Mouse (Mus musculus) forebrain, embryonic 10.5 days (tissue): ENCODE measurements around the gene Isca2. TPM values are rescaled to one million over a fixed set of nuclear protein-coding genes. Genes with fewer than 3 reads are reported as not detected.

Experiments used
- DNase-seq: peaks from one replicate; pipeline ENCODE4 v3.0.0-alpha.2; 2017; ENCODE audit warnings: low spot score; ENCODE audit errors: extremely low spot score
- H3K27ac ChIP-seq: fragments of 300-500 bp; sonication (generic); 2 replicates; pipeline ENCODE4 v1.5.1; 2016; ENCODE audit warnings: mild to moderate bottlenecking
- H3K27me3 ChIP-seq: fragments of 300-500 bp; sonication (generic); 2 replicates; pipeline ENCODE4 v1.6.1; 2016; ENCODE audit warnings: mild to moderate bottlenecking; ENCODE audit not compliant: poor library complexity, severe bottlenecking
- H3K36me3 ChIP-seq: fragments of 300-500 bp; sonication (generic); replicated peaks from 2 replicates; pipeline ENCODE4 v1.6.1; 2016; ENCODE audit warnings: mild to moderate bottlenecking, moderate library complexity
- H3K4me1 ChIP-seq: fragments of 300-500 bp; sonication (generic); 2 replicates; pipeline ENCODE4 v1.6.1; 2016
- H3K4me3 ChIP-seq: fragments of 300-500 bp; sonication (generic); 2 replicates; pipeline ENCODE4 v1.5.1; 2016; ENCODE audit warnings: mild to moderate bottlenecking, moderate library complexity
- H3K9me3 ChIP-seq: fragments of 300-500 bp; sonication (generic); 2 replicates; pipeline ENCODE4 v1.6.1; 2016; ENCODE audit warnings: mild to moderate bottlenecking, moderate library complexity
- WGBS: fragments of 180-500 bp; shearing (Covaris S2); methylation state at CpG from one replicate; pipeline ENCODE4 v1.1.7; 2016; 5-methylcytosine and 5-hydroxymethylcytosine counted together
- polyA plus RNA-seq: library from polyadenylated mRNA; unstranded; fragments of >200 nt; fragmentation: Nextera tagmentation; extraction: Ambion mirVana; gene quantifications from 2 replicates; pipeline ENCODE4 v1.2.1, GENCODE M21; 2016

The Isca2 gene
- polyA plus RNA-seq, 1 experiment from 2014 or later, result 152 TPM

DNA sequence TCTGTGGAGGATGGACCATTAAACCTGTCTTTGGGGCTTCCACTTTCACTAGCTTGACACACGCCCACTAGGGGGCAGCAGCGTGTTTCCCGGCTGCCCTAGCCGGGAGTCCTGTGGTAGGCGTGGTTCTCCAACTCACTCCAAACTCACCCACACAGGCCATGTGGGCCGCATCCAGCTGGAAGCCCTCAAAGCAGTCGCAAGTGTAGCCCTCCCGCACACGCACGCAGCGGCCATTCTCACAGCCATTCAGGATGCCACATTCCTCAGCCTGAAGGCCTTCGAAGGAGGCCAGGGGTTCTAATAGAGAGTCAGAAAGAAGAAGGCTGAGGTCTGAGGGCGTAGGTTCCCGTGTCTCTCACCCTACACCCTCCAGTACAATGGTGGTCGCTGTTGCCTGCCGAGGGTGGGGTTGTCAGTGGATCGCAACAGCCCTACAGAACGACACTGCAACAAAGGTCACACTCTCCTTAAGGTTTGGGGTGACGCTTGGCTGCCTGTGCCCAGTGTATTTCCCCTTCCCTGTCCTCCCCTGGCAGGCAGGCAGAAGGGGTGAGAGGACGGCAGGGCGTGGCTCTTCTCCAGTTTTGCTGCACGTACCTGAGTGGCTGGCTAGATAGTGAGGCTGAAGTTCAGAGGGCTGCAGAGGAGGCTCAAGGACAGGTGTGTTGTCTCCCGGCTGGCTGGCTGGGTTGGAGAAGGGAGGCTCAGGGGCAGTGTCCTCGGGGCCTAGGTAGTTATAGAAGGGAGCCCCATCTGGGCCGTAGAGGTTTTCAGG lies 11.7 kb downstream of the Isca2 start:
- 36% methylated on average over 25 of the region's 25 CpGs for WGBS
- peak overlapping the region; percentile 37; the same call in 1 of the 2 replicates for H3K27ac ChIP-seq

DNA sequence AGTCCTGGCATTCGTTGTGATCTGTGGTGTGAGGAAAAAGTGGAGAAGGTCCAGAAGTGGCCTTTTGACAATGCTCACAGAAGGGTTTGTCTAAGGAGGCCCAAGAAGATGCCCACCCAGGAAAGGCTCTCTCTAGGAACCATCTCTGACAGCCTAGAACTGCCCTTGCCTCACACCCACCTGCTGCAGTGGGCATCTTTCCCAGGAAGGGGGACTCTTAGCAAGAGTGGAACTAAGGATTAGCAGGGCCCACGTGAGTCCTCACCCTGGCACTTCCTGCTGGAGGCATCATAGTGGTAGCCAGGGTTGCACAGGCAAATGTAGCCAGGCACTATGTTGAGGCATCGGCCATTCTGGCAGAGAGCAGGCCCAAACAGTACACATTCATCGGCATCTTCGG lies 13.0 kb downstream of the Isca2 start:
- H3K4me1 ChIP-seq, result peaks cover 17% of the 10 kb centered on the region
- 67% methylated on average over 5 of the region's 5 CpGs for WGBS
- no peaks in the 10 kb centered on the region for H3K36me3 ChIP-seq
- no peak for DNase-seq
- H3K27me3 ChIP-seq, result peaks cover 16% of the 10 kb centered on the region
- H3K4me3 ChIP-seq, result no peak overlapping the region
- no peak overlapping the region for H3K27ac ChIP-seq
- H3K9me3 ChIP-seq, result no peaks in the 10 kb centered on the region

More for the DNA sequence above, 11.7 kb downstream of the Isca2 start:
- no peaks in the 10 kb centered on the region for H3K9me3 ChIP-seq
- peaks cover 16% of the 10 kb centered on the region for H3K27me3 ChIP-seq
- peaks cover 17% of the 10 kb centered on the region for H3K4me1 ChIP-seq
- no peaks in the 10 kb centered on the region for H3K36me3 ChIP-seq
- H3K4me3 ChIP-seq, result peak overlapping the region; percentile 19; the same call in 1 of the 2 replicates
- peak; percentile 85 for DNase-seq

DNA sequence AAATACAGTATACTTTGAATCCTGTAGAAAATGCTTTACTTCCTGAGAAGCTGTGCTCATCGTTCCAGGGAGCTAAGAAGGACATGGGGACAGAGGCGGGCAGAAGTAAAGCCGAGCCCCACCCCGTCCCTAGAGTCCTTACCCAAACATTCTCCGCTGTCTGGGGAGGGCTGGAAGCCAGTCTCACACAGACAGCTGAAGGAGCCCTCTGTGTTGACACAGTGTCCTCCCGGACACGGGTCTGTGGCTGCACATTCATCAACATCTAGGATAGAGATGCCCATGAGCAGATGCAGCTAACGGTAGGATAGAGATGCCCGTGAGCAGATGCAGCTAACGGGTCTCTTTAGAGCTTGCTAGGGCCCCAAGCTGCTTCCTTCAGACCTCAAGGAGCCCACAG lies 17.8 kb downstream of the Isca2 start:
- H3K27ac ChIP-seq, result no peak overlapping the region
- DNase-seq, result no peak
- WGBS, result 81% methylated on average over 10 of the region's 10 CpGs
- H3K9me3 ChIP-seq, result no peaks in the 10 kb centered on the region
- no peak overlapping the region for H3K4me3 ChIP-seq
- peaks cover 5% of the 10 kb centered on the region for H3K27me3 ChIP-seq
- peaks cover 6% of the 10 kb centered on the region; the same call in 1 of the 2 replicates for H3K4me1 ChIP-seq
- no peaks in the 10 kb centered on the region for H3K36me3 ChIP-seq

DNA sequence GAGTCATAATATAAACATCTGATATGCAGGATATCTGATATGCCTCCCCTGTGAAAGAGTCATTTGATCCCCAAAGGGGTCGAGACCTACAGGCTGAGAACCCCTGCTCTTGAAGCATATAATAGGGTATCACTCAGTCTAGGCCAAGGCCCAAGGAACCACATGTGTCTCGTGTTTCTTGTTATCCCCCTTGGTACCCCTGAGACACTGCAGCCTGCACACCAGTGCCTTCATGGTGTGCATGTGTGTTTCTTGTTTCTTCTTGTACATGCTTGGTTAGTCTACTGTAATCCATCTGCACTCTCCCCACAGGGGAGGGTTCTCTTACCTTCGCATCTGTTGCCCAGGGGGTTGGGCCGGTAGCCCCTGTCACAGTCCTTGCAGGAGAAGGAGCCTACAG lies 19.6 kb downstream of the Isca2 start:
- WGBS, result 86% methylated on average over 4 of the region's 4 CpGs
- no peak overlapping the region for H3K4me3 ChIP-seq
- DNase-seq, result no peak
- H3K36me3 ChIP-seq, result no peaks in the 10 kb centered on the region
- no peaks in the 10 kb centered on the region; the same call in 1 of the 2 replicates for H3K27me3 ChIP-seq
- no peak overlapping the region for H3K27ac ChIP-seq
- no peaks in the 10 kb centered on the region for H3K9me3 ChIP-seq
- no peaks in the 10 kb centered on the region for H3K4me1 ChIP-seq

DNA sequence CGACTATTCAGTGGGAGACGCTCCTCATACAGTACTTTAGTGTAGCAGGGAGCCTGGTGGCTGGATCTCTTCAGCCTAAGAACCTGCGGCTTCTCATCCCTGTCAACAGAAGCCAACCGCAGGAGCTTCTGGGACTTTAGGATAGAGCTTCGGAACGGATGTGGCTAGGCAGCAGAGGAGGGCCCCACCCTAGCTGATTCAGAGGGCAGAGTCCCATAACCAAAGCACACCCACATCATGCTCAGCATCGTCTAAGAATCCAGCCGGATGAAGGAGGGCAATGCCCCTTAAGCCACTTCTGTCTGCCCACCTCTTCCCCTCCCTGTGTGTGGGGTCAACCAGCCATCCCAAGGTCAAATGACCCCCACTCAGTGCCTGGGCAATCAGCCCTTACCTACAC lies 21.6 kb downstream of the Isca2 start:
- Histone ChIP-seq H3K27me3 (no peaks in the 10 kb centered on the region; the same call in 1 of the 2 replicates), H3K4me3 (no peak overlapping the region), H3K27ac (no peak overlapping the region), H3K36me3 (no peaks in the 10 kb centered on the region), H3K9me3 (no peaks in the 10 kb centered on the region), H3K4me1 (no peaks in the 10 kb centered on the region)
- 91% methylated on average over 8 of the region's 8 CpGs for WGBS
- no peak for DNase-seq

DNA sequence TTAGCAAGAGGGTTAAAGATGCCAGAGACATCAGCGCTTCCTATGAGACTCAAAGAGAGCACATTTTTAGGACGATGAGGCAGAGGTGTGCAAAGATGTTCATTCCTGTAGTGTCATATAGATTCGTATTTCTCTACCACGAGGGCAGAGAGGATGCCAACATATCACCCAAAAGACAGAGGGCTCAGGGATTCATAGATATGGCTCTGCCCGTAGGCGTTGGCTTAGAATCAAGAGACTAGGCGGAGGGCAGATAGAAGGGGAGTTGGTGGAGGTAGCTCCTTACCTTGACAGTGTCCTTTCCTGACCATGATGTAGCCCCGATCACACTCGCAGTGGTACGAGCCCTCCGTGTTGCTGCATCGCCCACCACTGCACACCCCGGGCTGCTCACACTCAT lies 26.0 kb downstream of the Isca2 start:
- Histone ChIP-seq H3K9me3 (no peaks in the 10 kb centered on the region), H3K36me3 (no peaks in the 10 kb centered on the region), H3K27me3 (no peaks in the 10 kb centered on the region), H3K4me1 (no peaks in the 10 kb centered on the region), H3K4me3 (no peak overlapping the region), H3K27ac (no peak overlapping the region)
- 91% methylated on average over 13 of the region's 13 CpGs for WGBS
- DNase-seq, result no peak

DNA sequence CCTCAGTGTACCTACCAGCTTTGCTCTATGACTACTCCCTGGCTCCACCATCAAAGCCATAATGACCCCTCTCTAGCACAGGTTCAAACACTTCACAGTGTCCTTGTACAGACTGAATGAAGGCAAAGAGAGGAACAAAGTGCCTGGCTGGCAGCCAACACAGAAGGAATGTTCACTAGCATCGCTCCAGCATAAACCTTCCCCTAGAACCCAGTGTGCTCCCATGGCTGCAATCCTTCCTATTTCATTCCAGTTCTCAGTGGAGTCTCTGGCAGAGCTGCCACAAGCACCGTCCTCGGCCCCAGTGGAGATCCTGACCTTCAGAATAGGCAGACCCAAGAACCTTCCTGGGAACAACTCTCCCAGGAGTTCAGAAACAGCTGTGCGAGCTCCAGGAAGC lies 27.4 kb downstream of the Isca2 start:
- Histone ChIP-seq H3K27me3 (no peaks in the 10 kb centered on the region), H3K4me3 (no peak overlapping the region), H3K4me1 (peaks cover 3% of the 10 kb centered on the region; the same call in 1 of the 2 replicates), H3K36me3 (no peaks in the 10 kb centered on the region), H3K9me3 (no peaks in the 10 kb centered on the region), H3K27ac (no peak overlapping the region)
- WGBS, result 84% methylated on average over 4 of the region's 4 CpGs
- no peak for DNase-seq

DNA sequence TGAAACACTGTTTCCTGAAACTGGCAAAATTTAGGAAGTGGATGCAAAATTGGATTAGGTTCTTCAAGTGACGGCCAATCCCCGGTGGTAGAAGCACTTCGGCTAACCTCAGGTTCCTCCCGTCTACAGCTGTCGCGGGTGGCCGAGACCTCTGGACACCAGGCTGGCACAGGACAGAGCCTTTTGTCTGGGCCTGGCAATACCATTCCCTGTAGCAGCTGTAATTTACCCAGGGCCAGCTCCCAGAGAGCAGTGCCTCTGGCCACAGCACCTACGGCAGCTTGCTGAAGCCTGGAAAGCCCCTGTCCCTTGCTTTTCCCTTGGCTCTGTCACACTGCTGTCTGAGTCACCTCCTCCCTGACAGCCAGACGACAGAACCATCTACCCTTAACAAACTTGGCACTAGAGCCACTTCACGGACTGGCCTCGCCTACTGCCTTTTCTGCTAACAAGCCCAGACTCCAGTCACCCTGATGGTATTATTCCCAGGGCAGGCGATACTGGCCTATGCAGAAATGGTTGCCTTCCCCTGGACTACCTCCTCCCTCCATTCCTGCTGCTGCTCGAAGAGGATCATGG lies 28.6 kb downstream of the Isca2 start:
- no peaks in the 10 kb centered on the region for H3K27me3 ChIP-seq
- no peaks in the 10 kb centered on the region for H3K36me3 ChIP-seq
- no peak overlapping the region for H3K4me3 ChIP-seq
- DNase-seq, result no peak
- 91% methylated on average over 13 of the region's 13 CpGs for WGBS
- peaks cover 14% of the 10 kb centered on the region; the same call in 1 of the 2 replicates for H3K4me1 ChIP-seq
- no peak overlapping the region for H3K27ac ChIP-seq
- no peaks in the 10 kb centered on the region for H3K9me3 ChIP-seq

DNA sequence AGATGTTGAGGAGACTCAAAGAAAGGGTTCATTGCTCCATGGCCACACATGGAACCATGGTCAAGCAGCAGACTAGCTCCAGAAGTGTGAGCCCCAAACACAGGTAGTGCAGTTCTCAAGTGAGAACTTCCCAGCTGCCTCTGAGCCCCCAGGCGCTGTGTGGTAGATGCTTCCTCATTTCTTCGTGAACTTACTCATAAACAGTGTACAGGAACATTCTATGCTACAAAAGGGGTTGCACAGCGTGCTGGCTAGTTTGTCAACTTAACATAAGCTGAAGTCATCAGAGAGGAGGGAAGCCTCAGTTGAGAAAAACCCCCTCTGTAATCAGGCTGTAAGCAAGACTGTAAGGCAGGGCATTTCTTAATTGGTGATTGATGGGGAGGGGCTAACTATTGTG lies 29.6 kb downstream of the Isca2 start:
- no peak for DNase-seq
- WGBS, result 88% methylated on average over 3 of the region's 3 CpGs
- no peaks in the 10 kb centered on the region for H3K27me3 ChIP-seq
- no peaks in the 10 kb centered on the region for H3K36me3 ChIP-seq
- peaks cover 18% of the 10 kb centered on the region; the same call in 1 of the 2 replicates for H3K4me1 ChIP-seq
- no peaks in the 10 kb centered on the region for H3K9me3 ChIP-seq
- no peak overlapping the region for H3K27ac ChIP-seq
- H3K4me3 ChIP-seq, result no peak overlapping the region

DNA sequence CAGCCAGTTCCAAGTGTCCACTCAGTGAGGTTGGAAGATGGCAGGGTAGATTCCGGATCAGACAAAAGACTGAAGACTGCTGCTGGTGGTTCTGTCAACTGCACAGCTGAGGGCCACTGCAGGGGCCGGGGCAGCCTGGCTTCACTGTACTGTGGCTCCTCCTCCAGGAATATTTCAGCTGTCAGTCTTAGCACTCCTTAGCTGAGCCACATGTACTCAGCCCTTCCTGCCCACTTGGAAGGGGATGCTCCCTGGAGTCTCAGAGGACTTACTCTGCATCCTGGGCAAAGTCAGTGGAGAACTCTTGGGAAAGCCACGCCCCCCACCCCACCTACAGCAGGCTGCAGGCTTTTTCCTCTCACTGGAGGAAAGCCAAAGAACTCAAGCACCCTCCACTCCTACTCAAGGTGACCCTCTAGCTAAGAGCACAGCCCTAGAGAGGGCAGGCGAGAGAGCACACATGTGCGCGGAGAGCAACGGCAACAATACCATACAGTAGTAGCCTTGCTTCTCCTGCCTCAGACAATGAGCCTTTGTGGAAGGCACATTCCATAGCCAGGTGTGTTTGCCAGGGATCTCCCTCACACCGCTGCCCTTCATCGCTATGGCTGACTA lies 32.3 kb downstream of the Isca2 start:
- DNase-seq, result no peak
- Histone ChIP-seq H3K9me3 (no peaks in the 10 kb centered on the region), H3K4me3 (no peak overlapping the region), H3K27me3 (no peaks in the 10 kb centered on the region), H3K36me3 (no peaks in the 10 kb centered on the region), H3K4me1 (peaks cover 18% of the 10 kb centered on the region; the same call in 1 of the 2 replicates), H3K27ac (no peak overlapping the region)
- 82% methylated on average over 9 of the region's 9 CpGs for WGBS

DNA sequence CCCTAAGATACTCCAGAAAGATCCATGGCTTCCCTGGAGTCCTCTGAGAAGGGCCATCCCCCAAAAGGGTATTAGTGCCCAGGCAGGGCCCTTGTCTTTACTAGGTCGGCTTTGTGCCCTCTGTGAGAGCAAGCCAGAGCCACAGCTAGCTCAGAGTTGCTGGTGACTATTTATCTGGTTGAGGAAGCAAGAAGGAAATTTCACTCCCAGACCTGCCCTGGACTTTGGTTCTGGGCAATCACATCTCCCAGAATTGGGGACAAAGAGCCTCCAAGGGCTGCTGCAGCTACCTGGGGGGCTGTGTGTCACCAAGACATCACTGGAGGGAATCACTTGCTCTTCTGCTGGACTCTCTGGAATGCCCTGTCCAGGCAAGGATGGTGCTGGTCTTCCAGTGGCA lies 33.0 kb downstream of the Isca2 start:
- DNase-seq, result no peak
- Histone ChIP-seq H3K9me3 (no peaks in the 10 kb centered on the region), H3K4me1 (peaks cover 18% of the 10 kb centered on the region; the same call in 1 of the 2 replicates), H3K4me3 (no peak overlapping the region), H3K27ac (peak overlapping the region; percentile 31; the same call in 1 of the 2 replicates), H3K27me3 (no peaks in the 10 kb centered on the region), H3K36me3 (no peaks in the 10 kb centered on the region)
- WGBS, result 81% methylated on average over 1 of the region's 1 CpGs

DNA sequence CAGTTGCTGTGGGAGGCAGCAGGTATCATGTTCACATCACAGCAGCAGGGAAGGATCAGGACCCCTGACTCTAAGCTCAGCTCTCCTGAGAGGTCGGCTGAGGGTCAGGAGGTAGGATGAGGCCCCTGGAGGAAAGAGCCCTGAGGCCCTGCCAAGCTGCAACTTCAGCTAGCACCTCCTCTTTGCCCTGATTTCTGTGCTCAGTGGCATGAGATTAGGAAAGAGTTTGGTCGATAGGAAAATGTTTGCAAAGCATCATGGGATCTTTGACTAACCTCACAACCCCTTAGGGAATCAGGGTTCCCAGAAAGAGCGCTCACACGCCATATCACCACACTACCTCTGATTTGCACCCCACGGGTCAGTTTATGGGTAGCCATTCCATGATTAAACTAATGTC lies 33.7 kb downstream of the Isca2 start:
- Histone ChIP-seq H3K27ac (no peak overlapping the region), H3K4me3 (no peak overlapping the region), H3K9me3 (no peaks in the 10 kb centered on the region), H3K4me1 (peaks cover 18% of the 10 kb centered on the region; the same call in 1 of the 2 replicates), H3K36me3 (no peaks in the 10 kb centered on the region), H3K27me3 (no peaks in the 10 kb centered on the region)
- DNase-seq, result no peak
- WGBS, result 70% methylated on average over 5 of the region's 5 CpGs

DNA sequence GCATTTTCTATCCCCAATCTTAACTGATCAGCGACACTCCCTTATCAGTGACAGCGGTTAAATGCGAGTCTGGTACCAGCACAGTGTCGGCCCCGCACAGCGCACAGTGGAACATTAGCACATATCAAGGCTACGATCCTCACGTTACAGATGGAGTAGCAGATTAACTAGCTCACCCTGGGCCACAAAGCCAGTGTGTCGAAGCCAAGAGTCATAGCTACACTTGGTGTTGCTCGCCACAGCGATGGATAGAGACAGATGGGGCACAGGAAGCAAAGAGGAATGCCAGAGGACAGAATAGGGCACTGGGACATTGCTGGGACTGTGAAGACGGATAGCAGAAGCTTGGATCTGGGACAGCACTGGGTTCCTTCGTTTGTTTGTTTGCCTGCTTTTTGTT lies 34.3 kb downstream of the Isca2 start:
- H3K27me3 ChIP-seq, result no peaks in the 10 kb centered on the region
- no peak overlapping the region for H3K4me3 ChIP-seq
- no peak overlapping the region for H3K27ac ChIP-seq
- WGBS, result 89% methylated on average over 13 of the region's 13 CpGs
- DNase-seq, result no peak
- H3K4me1 ChIP-seq, result peaks cover 18% of the 10 kb centered on the region; the same call in 1 of the 2 replicates
- H3K36me3 ChIP-seq, result no peaks in the 10 kb centered on the region
- H3K9me3 ChIP-seq, result no peaks in the 10 kb centered on the region
